Mouse (Mus musculus) WW6 (cell line): ENCODE data around the gene Dao.

Source experiments
- DNase-seq: peaks from one replicate; pipeline ENCODE4 v3.0.0-alpha.2; 2013; ENCODE audit warnings: low read depth, low spot score

The Dao gene

GRCm38 (mm10) chr5:114067982-114068381 lies 64.5 kb downstream of the Dao start:
- DNase-seq = no peak

GRCm38 (mm10) chr5:114070858-114071257 lies 67.4 kb downstream of the Dao start:
- DNase-seq = no peak

DNA sequence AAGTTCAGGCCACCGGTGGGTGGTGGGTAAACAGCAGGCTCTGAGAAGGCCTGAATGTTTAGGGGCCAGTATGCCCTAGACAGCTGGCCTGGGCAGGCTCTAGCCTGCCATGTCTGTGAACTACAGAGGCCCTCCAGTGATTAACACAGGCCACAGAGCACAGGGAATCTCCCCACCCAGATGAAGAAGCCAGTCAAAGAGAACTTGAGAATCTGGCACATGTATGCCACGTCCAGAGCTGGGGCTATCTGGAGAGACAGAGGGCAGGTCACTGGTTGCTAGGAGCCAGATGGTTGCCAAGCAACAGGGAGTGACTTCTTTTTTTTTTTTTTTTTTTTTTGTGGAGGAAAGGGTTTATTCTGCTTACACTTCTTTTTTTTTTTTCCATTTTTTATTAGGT lies 68.8 kb downstream of the Dao start:
- no peak for DNase-seq
